Mouse (Mus musculus) ES-Bruce4 (cell line): ENCODE results near the gene Rrbp1.

Experiments
- CTCF ChIP-seq: IDR thresholded peaks from one replicate; pipeline ENCODE4 v1.8.1; 2011; ENCODE audit warnings: low read depth, low read length
- EP300 ChIP-seq: IDR thresholded peaks from 2 replicates; pipeline ENCODE4 v1.6.1; 2011; ENCODE audit warnings: low read depth, low read length; ENCODE audit not compliant: insufficient read depth
- POLR2A ChIP-seq: IDR thresholded peaks from one replicate; pipeline ENCODE4 v1.8.1; 2011; ENCODE audit warnings: low read length; ENCODE audit not compliant: insufficient read depth

DNA sequence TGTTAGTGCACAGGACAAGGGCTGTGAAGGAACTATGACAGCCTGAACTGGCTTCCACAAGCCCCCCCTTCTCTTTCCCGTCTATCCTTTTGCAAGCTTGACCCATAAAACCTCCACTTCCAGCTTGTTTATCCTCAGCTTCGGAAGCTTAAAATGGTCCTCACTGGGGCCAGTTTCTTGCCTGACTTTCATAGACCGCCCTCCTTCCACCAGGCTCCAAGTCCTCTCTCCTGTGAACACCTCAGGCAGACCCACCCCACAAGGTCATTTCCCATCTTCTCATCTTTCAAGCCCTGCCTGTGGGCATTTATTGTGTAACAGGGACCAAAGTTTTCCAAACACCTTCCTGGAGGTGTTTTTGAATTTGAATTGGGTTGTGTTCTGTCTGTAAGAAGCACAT is 11.4 kb upstream of the Rrbp1 start:
- no peak for TF ChIP-seq POLR2A
- no peak for TF ChIP-seq CTCF
- TF ChIP-seq EP300, result 0 out of 2 replicates have a peak, but pooled peaks have one; percentile 54
